Mouse (Mus musculus): Measurements from ENCODE around the gene Hoxd11.
A peak's percentile ranks its signal among the peaks of the same experiment; 100 is the strongest.

Hoxd11 gene

GRCm38 (mm10) chr2:74710929-74711543 lies 31.7 kb downstream of the Hoxd11 start:
- DNase-seq, result peak in 1 of 2 experiments; percentile 56

- DNase-seq, result peak; percentile 76 to 82
Measured at GRCm38 (mm10) chr2:74711721-74712621, 32.6 kb downstream of the Hoxd11 start, which contains the start of the genes Hoxd3 and Hoxd4. Gene Hoxd3, plus strand, starts transcription at chr2:74711927. Gene Hoxd4, plus strand, starts transcription at chr2:74711929.

GRCm38 (mm10) chr2:74713239-74714150 lies 34.1 kb downstream of the Hoxd11 start:
- DNase-seq, result no peak

GRCm38 (mm10) chr2:74714156-74714789 lies 34.9 kb downstream of the Hoxd11 start:
- DNase-seq, result peak in 1 of 2 experiments; percentile 43

GRCm38 (mm10) chr2:74714881-74715280 lies 35.5 kb downstream of the Hoxd11 start:
- DNase-seq, result peak in 1 of 2 experiments; percentile 65

GRCm38 (mm10) chr2:74715504-74716241 lies 36.3 kb downstream of the Hoxd11 start:
- DNase-seq, result peak; percentile 92 to 98

GRCm38 (mm10) chr2:74720384-74720783 lies 41.0 kb downstream of the Hoxd11 start:
- DNase-seq, result no peak

GRCm38 (mm10) chr2:74720955-74721491 lies 41.7 kb downstream of the Hoxd11 start:
- DNase-seq, result no peak

GRCm38 (mm10) chr2:74721882-74722281 lies 42.5 kb downstream of the Hoxd11 start:
- peak in 1 of 2 experiments; percentile 42 for DNase-seq

GRCm38 (mm10) chr2:74722949-74723348 lies 43.6 kb downstream of the Hoxd11 start:
- DNase-seq, result no peak

- DNase-seq, result peak in 1 of 2 experiments; percentile 70
Measured at GRCm38 (mm10) chr2:74724244-74725015, 45.1 kb downstream of the Hoxd11 start.

GRCm38 (mm10) chr2:74725171-74725570 lies 45.8 kb downstream of the Hoxd11 start:
- DNase-seq, result peak in 1 of 2 experiments; percentile 25

GRCm38 (mm10) chr2:74726551-74726950 lies 47.2 kb downstream of the Hoxd11 start, which contains the start of gene Gm28230:
Gene Gm28230, plus strand, starts transcription at chr2:74726728.
- peak; percentile 81 to 86 for DNase-seq

GRCm38 (mm10) chr2:74726973-74727639 lies 47.7 kb downstream of the Hoxd11 start:
- DNase-seq, result peak in 1 of 2 experiments; percentile 51

- DNase-seq, result no peak
Measured at GRCm38 (mm10) chr2:74727640-74728302, 48.4 kb downstream of the Hoxd11 start.

- no peak for DNase-seq
Measured at GRCm38 (mm10) chr2:74728303-74728680, 48.9 kb downstream of the Hoxd11 start.

GRCm38 (mm10) chr2:74730331-74730730 lies 51.0 kb downstream of the Hoxd11 start:
- DNase-seq, result no peak

GRCm38 (mm10) chr2:74731055-74731454 lies 51.7 kb downstream of the Hoxd11 start:
- no peak for DNase-seq
